Mouse (Mus musculus) lung, postnatal 0 days (tissue): ENCODE data around the gene Hmgb1. TPM values are rescaled to one million over a fixed set of nuclear protein-coding genes. Genes with fewer than 3 reads are reported as not detected.

Experiments
- ATAC-seq: fragments of 200-750 bp; cut with Nextera tagmentation; 2 replicates; pipeline ENCODE4 v1.8.0; 2017; ENCODE audit warnings: moderate library complexity
- DNase-seq: peaks from one replicate; pipeline ENCODE4 v3.0.0-alpha.2; 2016; ENCODE audit warnings: low spot score
- H3K27ac ChIP-seq: fragments of 300-500 bp; sonication (generic); 2 replicates; pipeline ENCODE4 v1.5.1; 2014; ENCODE audit warnings: antibody characterized with exemption, mild to moderate bottlenecking, low read length, mixed read lengths
- H3K27me3 ChIP-seq: fragments of 300-500 bp; sonication (generic); replicated peaks from 2 replicates; pipeline ENCODE4 v1.6.1; 2014; ENCODE audit warnings: low read length, mixed read lengths; ENCODE audit not compliant: insufficient read depth
- H3K36me3 ChIP-seq: fragments of 300-500 bp; sonication (generic); 2 replicates; pipeline ENCODE4 v1.6.1; 2014; ENCODE audit warnings: low read length, mixed read lengths; ENCODE audit not compliant: insufficient read depth
- H3K4me1 ChIP-seq: fragments of 300-500 bp; sonication (generic); 2 replicates; pipeline ENCODE4 v1.6.1; 2014; ENCODE audit warnings: antibody characterized with exemption, low read depth, low read length, mixed read lengths; ENCODE audit not compliant: insufficient read depth
- H3K4me2 ChIP-seq: fragments of 300-500 bp; sonication (generic); replicated peaks from 2 replicates; pipeline ENCODE4 v1.6.1; 2014; ENCODE audit warnings: low read depth, mild to moderate bottlenecking, low read length, moderate library complexity, mixed read lengths
- H3K4me3 ChIP-seq: fragments of 300-500 bp; sonication (generic); 2 replicates; pipeline ENCODE4 v1.5.1; 2014; ENCODE audit warnings: low read depth, low read length
- H3K9ac ChIP-seq: fragments of 300-500 bp; sonication (generic); replicated peaks from 2 replicates; pipeline ENCODE4 v1.6.1; 2014; ENCODE audit warnings: low read depth, mild to moderate bottlenecking
- H3K9me3 ChIP-seq: fragments of 300-500 bp; sonication (generic); 2 replicates; pipeline ENCODE4 v1.6.1; 2016; ENCODE audit warnings: low read length, mixed read lengths
- CTCF ChIP-seq: IDR thresholded peaks from 2 replicates; pipeline ENCODE4 v1.5.1; 2016; ENCODE audit warnings: antibody characterized with exemption, mild to moderate bottlenecking
- EP300 ChIP-seq: IDR thresholded peaks from 2 replicates; pipeline ENCODE4 v1.6.1; 2016; ENCODE audit warnings: antibody characterized with exemption, mild to moderate bottlenecking, control low read depth
- WGBS: fragments of 180-500 bp; shearing (Covaris S2); extraction: QIAGEN DNeasy Blood & Tissue Kit; methylation state at CpG from one replicate; pipeline ENCODE4 v1.1.7; 2014; 5-methylcytosine and 5-hydroxymethylcytosine counted together
- polyA plus RNA-seq: library from polyadenylated mRNA; unstranded; fragments of >200 nt; fragmentation: Nextera tagmentation; extraction: Ambion mirVana; gene quantifications from 2 replicates; pipeline ENCODE4 v1.2.1, GENCODE M21; 2015

The Hmgb1 gene
- polyA plus RNA-seq, 1 experiment from 2014 or later = 616 TPM

GRCm38 (mm10) chr5:149182186-149182870, 2.0 kb downstream of the Hmgb1 start:
- H3K4me2 ChIP-seq = no peak overlapping the region
- H3K9ac ChIP-seq = no peak overlapping the region
- 81% methylated on average over 5 of the region's 5 CpGs for WGBS

GRCm38 (mm10) chr5:149179826-149180225, 4.5 kb downstream of the Hmgb1 start:
- no peak overlapping the region for H3K4me2 ChIP-seq
- H3K36me3 ChIP-seq = no peaks in the 10 kb centered on the region
- 82% methylated on average over 3 of the region's 3 CpGs for WGBS
- ATAC-seq (no peak), DNase-seq (no peak)
- H3K9ac ChIP-seq = no peak overlapping the region
- H3K4me3 ChIP-seq = no peak overlapping the region
- no peaks in the 10 kb centered on the region for H3K9me3 ChIP-seq
- TF ChIP-seq EP300 = no peak
- no peak for TF ChIP-seq CTCF
- no peak overlapping the region for H3K27ac ChIP-seq
- H3K4me1 ChIP-seq = no peaks in the 10 kb centered on the region
- H3K27me3 ChIP-seq = no peaks in the 10 kb centered on the region

More at GRCm38 (mm10) chr5:149182186-149182870, 2.0 kb downstream of the Hmgb1 start:
- no peak for ATAC-seq
- Histone ChIP-seq H3K27me3 (no peaks in the 10 kb centered on the region), H3K4me1 (peaks cover 8% of the 10 kb centered on the region), H3K4me3 (no peak overlapping the region), H3K27ac (no peak overlapping the region), H3K36me3 (no peaks in the 10 kb centered on the region), H3K9me3 (no peaks in the 10 kb centered on the region)
- DNase-seq = no peak
- no peak for TF ChIP-seq EP300
- no peak for TF ChIP-seq CTCF

GRCm38 (mm10) chr5:149178095-149178494, 6.2 kb downstream of the Hmgb1 start:
- Histone ChIP-seq H3K36me3 (no peaks in the 10 kb centered on the region), H3K27me3 (no peaks in the 10 kb centered on the region), H3K9ac (no peak overlapping the region), H3K27ac (no peak overlapping the region), H3K4me2 (no peak overlapping the region), H3K4me3 (no peak overlapping the region), H3K9me3 (no peaks in the 10 kb centered on the region), H3K4me1 (no peaks in the 10 kb centered on the region)
- TF ChIP-seq EP300 = no peak
- no peak for TF ChIP-seq CTCF
- WGBS = 87% methylated on average over 5 of the region's 5 CpGs
- ATAC-seq (no peak), DNase-seq (no peak)

- no peaks in the 10 kb centered on the region for H3K9me3 ChIP-seq
- H3K27me3 ChIP-seq = no peaks in the 10 kb centered on the region
- no peaks in the 10 kb centered on the region for H3K36me3 ChIP-seq
- no peak for ATAC-seq
- H3K27ac ChIP-seq = no peak overlapping the region
- no peak overlapping the region for H3K4me2 ChIP-seq
- TF ChIP-seq EP300 (no peak), CTCF (no peak)
- no peak overlapping the region for H3K9ac ChIP-seq
- no peaks in the 10 kb centered on the region for H3K4me1 ChIP-seq
- WGBS = 91% methylated on average over 6 of the region's 6 CpGs
- H3K4me3 ChIP-seq = no peak overlapping the region
- no peak for DNase-seq
Measured at GRCm38 (mm10) chr5:149175736-149176135, 8.6 kb downstream of the Hmgb1 start.

GRCm38 (mm10) chr5:149174527-149174926, 9.8 kb downstream of the Hmgb1 start:
- ATAC-seq = no peak
- H3K27ac ChIP-seq = no peak overlapping the region
- WGBS = 86% methylated on average over 7 of the region's 7 CpGs

GRCm38 (mm10) chr5:149172246-149172645, 12.0 kb downstream of the Hmgb1 start:
- TF ChIP-seq CTCF = no peak
- no peak for TF ChIP-seq EP300
- no peak for ATAC-seq
- H3K27me3 ChIP-seq = no peaks in the 10 kb centered on the region
- H3K27ac ChIP-seq = no peak overlapping the region
- H3K9me3 ChIP-seq = no peaks in the 10 kb centered on the region
- H3K9ac ChIP-seq = no peak overlapping the region
- H3K4me1 ChIP-seq = no peaks in the 10 kb centered on the region
- DNase-seq = no peak
- 71% methylated on average over 10 of the region's 10 CpGs for WGBS
- no peaks in the 10 kb centered on the region for H3K36me3 ChIP-seq
- no peak overlapping the region for H3K4me2 ChIP-seq
- H3K4me3 ChIP-seq = no peak overlapping the region

More at GRCm38 (mm10) chr5:149174527-149174926, 9.8 kb downstream of the Hmgb1 start:
- Histone ChIP-seq H3K9me3 (no peaks in the 10 kb centered on the region), H3K4me3 (no peak overlapping the region), H3K4me2 (no peak overlapping the region), H3K9ac (no peak overlapping the region), H3K36me3 (no peaks in the 10 kb centered on the region), H3K4me1 (no peaks in the 10 kb centered on the region), H3K27me3 (no peaks in the 10 kb centered on the region)
- DNase-seq = no peak
- TF ChIP-seq CTCF = no peak
- no peak for TF ChIP-seq EP300
